Mouse (Mus musculus): ENCODE measurements around the gene Ddx25.

The Ddx25 gene

DNA sequence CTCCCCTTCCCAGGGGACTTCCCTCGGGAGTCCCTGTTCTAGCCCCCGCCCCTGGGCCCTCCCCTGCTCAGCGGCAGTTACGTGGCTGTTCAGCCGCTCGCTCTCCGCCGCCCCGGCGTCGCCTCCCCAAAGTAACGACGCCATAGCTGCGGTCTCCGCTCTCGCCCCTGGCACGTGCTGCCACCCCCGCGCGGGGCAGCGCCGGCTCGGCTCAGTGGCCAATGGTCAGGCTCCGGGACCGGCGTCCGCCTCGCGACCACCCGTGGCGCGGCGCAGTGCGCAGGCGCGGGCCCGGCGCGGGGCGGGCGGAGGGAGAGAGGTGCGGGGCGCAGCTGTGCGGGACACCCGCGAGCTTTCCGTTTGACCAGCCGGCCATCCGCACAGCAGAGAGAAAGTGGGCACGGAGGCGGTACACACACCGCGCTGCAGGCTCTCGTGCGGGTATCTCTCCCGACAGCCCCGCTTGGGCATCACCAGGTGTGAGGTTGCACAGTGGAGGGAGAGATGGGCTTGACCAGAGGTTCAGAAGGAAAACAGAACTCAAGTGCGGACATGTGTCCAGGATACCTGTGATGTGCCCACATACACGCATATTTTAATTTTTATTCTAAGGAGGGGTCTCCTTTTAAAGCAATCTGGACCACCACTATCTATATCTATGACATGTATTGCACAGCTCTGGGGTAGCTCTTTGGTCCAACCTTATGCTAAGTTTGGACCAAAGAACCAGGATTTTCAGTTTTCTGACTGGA, at the start of gene Ddx25, which contains the start of gene Pus3:
TSS of gene Ddx25 (minus strand) at position 272 of the 752 bp plus-strand sequence.
TSS of gene Pus3 (plus strand) at position 339 of the 752 bp plus-strand sequence.
- DNase-seq = peak; percentile 90

DNA sequence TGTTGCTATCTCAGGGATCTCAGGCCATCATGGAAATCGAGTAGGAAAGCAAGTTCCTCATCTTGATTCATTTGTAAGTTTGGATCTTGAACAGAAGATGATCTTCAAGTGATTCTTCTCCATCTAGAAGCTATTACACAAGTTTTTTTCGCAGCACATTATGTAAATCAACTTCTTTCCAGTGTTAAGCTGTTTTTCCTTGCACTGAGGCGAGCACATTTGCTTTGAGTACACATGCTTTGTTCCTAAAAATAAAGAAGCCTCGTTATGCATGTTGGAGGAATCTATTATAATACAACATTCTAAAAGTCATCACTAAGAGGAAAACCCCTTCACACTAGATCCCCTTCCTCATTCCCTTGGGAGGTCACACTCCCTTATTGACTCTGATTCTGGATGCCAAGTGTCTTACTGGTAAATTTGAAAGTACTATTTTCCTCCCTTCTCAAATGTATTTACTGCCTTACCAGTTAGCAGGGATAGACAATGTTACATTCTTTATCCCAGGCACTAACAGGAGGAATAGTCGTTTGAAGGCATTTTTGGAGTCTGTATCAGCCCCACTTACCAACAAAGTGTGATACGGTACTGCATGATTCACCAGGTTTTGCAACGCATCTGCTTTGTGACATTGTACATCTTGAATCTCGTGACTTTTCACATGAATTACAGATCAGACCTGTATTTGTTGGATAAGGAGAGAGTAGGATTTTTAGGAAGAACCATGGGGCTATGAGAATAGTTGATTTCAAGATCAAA, 49.5 kb upstream of the Ddx25 start:
- DNase-seq = no peak

DNA sequence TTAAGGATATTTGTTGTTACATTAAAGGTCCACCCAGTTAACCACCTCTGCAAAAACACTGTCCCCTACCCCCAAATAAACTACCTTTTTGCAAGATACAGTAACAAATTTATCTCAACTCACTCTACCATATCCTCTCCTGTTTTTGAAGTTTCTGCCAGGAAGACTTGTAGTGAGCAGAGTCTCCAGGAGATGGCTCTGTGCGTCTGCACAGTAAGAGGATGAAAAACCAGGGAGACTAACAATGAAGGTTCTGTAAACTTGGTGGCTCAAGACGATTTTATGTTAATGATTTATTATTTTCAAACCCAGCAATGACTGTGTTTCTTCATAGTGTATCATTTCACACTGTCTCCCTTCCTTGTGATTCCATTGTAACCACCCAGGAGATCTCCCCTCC, 34.6 kb upstream of the Ddx25 start:
- DNase-seq = no peak

DNA sequence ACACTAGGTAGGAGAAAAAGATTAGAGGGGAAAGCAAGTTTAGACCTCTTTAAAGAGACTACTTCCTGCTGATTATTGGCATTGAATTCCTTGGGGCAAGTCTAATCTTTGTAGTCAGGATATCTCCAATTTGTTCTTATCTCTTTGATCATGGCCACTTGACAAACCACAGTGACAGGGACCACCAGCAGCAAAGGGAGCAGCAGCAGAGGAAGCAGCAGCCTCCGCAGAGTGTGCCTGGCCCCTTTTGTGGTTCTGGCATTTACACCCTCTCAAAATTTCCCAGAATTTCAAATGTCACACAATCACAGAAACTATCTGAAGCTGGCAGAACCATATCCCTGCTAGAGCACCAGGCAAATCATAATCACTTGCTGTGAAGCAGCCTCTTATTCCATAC, 29.3 kb upstream of the Ddx25 start:
- no peak for DNase-seq

DNA sequence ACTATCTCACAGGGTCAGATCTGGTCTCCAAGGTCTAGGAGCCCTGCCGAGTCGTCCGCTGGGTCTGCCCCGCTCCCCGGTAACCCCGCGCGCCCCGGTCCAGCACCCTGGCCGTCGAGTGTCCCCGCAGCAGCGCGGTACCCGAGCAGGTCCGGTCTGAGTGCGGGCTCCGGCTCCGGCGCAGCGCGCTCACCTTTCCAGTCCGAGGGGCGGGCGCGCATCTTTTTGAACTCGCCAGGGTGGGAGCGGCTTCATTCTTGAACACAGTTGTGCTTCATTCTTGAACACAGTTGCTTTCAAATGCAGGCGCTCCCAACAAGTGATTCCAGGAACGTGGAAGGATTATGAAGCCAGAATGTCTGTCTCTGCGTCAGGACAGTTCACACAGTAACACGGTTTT, 16.1 kb upstream of the Ddx25 start:
- no peak for DNase-seq

DNA sequence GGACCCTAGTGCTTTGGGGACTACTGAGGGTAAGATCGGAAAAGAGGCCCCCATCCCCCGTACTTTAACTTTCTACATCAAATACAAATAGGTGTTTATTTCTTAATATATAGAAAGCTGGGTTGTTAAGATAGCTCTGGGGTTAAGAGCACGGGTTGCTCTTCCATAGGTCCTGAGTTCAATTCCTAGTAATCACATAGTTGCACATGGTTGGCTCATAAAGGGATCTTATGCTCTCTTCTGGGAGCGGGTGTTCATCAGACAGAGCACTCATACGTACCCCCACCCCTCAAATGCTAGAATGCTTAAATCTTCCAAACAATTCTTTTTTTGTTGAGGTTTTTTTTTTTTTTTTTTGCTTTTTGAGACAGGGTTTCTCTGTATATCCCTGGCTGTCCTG, 12.3 kb upstream of the Ddx25 start:
- DNase-seq = no peak

DNA sequence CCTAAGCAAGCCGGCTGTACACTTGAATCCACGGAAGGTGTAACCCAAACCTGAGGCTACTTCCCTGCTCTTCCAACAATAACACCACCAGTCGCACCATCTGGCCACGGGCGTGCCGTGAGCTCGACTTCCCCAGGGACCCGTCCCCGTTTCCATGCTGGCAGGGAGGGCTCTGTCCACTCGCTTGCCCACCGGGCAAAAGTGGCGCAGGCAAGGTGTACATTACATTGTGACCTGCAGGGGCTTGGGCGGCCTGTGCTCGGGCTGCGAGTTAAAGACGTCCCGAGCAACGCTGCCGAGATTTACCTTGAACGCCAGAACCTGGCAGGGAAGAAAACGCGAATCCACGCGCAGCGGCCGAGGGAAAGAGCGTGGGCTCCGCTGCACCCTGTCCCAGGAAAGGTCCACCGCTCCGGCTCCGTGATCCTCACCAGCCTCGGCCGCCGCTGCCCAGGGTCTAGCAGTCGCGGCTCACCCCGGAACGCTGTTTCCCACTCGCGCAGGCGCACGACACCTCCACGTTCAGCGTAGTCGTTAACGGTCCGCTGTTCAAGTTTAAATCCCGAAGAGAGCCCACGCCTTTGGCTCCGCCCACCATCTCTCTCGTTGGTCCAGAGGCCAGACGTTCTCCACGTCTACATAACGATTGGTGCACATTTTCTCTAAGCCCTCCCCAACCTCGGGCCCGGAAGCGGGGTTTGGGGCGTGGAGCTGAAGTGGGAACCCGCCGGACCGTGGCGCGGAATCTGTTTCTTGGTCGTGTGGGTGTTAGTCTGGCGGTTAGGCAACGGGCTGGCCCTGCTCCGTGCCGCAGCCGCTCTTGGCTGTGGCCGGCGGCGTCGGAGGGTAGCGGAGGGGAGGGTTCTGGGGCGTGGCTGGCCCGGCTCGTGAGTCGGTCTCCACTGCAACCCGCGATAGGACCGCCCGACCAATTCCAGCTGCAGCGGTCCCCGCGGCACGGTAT, 11.5 kb upstream of the Ddx25 start, which contains the start of the genes Pate2 and Hyls1:
TSS of gene Pate2 (plus strand) at position 714 of the 964 bp plus-strand sequence.
TSS of gene Hyls1 (minus strand) at position 828 of the 964 bp plus-strand sequence.
- DNase-seq = peak; percentile 95

DNA sequence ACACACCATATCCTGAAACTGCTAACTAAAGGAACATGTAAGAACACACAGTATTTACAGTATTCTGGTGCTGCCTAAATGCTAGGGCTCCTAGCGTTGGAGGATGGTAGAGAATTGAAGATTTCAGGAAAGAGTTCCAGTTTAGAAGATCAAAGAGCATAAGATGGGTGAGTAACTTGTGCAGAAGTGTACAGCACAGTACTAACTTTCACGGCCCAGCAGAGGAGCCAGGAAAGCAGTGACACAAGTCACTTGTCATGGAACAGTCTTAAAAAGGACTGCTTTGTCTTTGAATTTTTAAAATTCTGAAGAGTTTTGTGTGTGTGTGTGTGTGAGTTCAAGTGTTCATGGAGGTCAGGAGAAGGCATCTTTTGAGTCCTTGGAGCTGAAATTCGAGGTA, 9.7 kb upstream of the Ddx25 start:
- DNase-seq = no peak

DNA sequence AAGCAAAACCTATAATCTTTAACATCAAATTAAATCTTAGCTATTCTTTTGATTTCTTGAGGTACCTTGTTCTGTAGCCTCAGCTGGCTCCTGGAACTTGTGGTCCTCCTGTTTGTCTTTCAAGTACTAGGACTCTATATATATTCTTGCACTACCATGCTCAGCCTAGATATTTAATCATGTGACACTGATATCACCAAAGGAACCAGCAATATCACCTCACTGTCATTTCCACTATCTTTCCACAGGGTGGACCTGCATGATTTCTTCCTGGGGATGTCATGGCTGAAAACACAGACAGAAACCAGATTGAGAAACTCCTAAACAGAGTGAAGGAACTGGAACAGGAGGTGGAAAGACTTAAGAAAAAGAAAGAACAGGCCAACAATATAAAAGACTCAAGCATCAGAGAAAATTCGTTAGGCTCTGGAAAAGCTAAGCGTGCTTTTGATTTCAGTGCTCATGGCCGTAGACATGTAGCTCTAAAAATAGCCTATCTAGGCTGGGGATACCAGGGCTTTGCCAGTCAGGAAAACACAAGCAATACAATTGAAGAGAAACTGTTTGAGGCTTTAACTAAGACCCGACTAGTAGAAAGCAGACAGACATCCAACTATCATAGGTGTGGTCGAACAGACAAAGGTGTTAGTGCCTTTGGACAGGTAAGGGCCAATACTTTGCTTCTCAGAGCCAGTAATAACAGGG, 6.4 kb upstream of the Ddx25 start:
- DNase-seq = no peak

DNA sequence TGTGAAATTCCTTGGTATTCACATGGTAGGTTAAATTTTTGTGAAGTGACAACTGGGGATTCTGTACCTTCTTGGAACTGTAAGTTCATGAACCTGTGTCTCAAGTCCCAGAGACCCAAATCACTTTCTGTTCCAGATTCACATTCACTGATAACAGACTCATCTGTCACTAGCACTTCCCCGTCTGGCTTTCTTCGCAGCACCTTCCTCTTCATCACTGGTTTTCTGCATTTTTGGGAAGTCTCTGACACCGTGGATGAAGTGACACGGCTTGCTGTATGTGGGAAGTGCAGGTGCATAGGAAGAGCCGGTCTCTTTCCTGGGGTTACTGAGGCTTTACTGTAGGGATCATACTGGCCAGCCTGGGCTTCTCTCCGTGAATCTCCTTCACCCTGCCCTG, 3.3 kb upstream of the Ddx25 start:
- DNase-seq = no peak

DNA sequence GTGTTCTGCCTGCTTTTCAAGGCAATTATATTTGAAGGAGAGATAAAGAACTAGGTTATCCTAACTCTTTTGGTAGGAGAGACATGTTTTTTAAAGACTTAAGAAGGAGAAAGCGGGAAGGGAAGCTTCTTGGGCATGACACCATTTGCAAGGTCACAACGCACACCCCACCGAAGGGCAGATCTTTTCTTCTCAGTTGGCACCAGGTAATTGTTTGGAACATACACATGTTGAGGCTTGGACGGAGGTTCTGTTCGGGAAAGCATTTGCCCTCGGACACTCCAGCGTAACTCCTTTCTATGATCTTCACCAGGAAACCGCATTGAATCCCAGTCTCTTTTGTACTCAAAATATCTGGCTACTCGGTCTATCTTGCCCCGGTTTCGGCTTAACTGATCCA, 2.7 kb upstream of the Ddx25 start:
- DNase-seq = peak; percentile 32

DNA sequence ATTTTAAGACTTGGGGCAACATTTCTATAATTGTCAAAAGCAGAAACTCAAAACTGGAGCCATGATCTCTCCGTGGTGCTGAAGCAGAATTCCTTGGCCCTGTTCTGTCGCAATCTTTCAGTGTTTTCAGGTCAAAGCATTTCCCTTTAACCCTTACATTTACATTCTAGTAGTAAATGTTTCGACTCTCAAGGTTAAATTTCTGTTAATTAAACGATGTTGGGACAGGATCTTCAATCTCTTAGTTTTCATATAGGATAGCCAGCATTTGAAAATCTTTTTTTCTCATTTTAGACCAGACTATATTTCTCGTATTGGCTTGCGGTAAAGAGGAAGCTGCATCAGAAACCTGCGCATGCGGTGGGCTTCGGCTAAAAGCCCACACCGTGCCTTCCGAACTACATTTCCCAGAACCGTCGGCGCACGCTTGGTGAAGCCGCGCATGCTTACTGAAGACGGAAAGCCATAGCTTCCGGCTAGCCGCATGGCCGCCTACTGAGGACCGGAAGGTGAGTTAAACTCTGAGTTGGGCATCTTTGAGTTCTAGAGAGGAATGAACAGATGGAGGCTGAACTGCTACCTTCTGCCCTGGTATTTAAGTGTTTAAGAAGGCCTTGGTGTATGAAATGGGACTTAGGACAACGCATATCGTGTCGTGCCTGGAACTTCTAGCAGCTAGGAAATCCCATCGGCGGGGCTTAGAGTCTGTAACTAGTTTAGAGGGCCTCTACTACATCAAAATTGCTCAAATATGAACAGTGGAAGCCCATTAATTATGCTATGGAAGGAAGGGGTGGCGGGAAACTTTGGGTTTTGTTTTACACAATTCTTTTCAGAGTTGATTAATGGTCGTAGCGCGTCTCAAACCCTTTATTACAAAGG, 922 bp upstream of the Ddx25 start:
- DNase-seq = peak; percentile 88

DNA sequence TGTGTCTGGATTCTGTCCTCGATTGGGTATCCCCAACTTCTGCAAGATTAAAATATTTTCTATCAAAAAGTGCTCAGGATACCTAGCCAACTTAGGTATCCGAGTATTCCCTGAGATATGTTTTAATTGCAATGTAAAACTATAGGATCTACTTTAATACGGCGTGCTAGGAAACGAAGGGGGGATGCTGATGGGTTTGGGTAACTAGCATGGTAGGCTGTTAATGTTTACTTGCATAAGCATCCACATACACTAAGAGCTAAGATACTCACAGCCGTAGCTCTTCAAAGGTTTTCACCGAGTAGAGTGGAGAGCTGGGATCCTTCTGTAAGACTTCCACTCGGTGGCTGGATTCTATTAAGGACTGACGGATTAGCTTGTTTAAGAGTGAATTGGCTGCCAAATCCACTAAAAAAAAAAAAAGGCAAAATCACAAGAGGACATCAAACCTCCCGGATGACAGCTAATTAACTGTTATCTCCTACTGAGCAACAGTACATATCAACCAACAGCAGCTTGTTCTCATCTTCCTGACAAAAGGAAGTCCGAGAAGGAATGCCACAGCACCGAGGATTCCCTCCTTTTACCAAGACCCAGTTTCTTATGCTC, 1.7 kb downstream of the Ddx25 start:
- no peak for DNase-seq

DNA sequence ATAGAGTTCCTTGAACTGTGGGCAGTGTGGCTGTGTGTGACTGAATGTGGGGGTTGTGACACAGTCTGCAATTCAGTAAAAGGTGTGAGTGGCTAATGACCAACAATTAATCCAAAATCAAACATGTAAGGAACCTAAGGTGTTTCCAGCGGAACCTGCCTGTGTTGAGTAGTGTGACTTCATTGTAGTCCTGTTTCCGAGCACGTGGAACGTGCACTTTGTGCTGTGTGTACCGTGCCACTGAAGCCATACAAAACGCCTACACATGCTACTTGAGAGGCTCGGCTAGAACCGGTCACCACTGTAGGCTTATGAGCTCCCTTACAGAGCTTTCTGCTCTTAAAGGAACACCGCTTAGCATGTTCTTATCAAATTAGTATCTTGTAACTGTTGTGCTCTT, 9.9 kb downstream of the Ddx25 start:
- no peak for DNase-seq

DNA sequence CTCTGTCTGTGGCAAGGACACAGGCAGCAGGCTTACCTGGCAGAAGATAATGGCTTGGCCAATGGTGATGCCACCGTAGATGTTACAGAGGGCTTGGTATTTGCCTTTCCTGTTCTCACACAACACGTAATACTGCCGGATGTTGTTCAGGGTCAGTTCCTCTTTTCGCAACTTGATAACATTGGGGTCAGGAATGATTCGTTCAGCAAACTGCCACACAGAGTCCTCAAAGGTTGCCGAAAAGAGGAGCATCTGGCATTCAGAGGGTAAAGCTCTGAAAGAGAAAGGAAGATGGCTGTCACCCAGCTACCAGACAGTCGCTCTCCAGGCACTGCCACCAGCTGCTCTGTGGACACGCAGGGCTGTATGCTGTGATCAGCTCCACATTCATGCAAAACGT, 11.6 kb downstream of the Ddx25 start:
- no peak for DNase-seq

DNA sequence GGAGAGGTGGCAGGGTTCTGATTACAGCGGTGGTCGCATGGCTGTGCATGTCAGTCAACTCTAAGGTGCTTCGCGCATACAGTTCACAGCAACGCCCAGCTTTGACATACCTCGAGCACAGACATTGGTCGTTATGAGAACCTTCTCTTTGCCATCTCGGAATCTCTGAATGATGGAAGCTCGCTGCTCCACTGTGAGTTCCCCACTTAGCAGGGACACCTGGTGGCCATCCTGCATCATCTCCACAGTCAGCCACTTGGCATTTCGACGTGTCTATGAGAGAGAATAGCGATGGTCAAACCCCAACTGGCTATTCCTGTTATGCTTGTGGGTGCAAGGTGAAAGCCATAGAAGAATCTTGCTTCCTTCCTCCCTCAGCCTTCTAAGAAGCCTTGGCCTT, 12.6 kb downstream of the Ddx25 start:
- DNase-seq = no peak

DNA sequence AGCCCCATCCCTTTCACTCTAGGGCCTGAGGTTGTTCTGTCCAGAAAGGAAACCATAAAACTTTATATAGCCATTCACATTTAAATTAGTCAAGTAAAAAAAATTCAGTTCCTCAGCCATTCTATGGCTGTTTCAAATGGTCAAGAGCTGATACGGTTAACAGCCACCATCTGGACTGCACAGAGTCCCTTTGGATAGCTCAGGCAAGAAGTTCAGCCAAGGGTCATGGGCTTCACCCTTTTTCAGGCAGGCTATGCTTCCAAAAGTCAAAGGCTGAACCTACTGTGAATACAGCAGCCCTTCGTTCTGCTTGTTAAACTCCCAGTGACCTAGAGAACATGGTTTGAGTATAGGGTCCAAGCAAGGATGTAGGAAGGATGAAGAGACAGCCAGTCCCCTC, 13.7 kb downstream of the Ddx25 start:
- DNase-seq = no peak

DNA sequence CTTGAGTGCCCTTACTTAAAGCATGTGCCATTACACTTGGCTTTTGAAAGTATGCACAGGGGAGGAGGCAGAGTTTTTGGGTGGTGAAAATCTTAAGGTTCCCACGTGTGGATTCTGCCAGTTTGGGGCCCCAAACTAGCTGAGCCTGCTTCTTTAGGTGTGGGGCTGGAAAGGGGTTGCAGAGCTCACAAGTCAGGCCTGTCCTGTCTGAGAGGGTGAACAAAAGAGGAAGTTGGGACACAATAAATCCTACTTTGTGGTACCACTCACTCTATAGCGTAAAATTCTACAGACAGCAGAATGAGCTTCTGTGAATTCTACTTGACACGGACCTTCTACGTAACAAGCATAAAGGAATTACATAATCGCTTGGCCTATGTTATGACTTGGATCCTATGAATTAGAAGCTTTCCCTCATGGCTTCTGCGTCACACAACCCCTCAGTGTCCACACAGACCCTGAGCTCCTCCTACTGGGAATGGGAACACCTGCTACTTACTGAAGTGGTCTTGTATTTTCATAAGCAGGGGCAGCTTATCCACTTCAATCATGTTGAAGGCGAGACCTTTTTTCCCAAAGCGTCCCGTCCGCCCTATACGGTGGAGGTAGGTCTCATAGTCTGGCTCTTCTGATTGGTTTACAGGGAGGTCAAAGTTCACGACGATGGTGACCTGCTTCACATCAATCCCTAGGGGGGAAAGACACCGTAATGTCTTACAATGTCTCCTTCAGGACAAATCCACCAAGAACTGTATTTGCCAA, 15.0 kb downstream of the Ddx25 start:
- DNase-seq = no peak

DNA sequence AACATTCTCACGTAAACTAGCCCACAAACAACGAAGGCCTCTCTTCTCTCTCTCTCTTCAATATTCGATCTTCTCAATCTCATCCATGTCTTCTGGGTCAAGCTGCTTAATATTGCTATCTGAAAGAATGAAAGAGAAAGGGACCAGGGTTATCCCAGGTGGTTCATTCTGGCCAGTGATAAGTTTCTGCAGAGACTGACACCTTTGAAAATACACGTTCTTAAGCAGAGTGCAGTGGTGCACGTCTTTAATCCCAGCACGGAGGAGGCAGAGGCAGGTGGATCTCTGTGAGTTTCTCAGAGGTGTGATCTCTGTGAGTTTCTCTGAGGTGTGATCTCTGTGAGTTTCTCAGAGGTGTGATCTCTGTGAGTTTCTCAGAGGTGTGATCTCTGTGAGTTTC, 16.4 kb downstream of the Ddx25 start:
- DNase-seq = no peak

DNA sequence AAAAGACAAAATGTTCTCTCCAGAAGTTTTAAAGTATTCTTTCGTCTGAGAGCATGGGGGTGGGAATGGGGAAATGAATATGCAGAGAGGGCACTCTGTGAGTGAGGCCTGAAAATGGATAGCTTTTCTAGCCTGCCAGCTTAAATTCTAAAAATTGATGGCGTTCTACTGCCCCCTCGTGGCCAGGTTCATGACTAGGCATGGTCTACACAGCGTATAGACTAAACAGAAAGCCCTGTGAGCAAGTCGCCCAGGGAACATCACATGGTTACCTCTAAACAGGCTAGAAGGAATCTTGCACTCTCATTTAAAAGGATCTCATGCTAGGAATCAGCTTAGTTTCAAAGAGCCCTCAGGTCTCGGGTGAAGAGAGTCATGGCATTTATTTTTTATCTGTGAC, 16.8 kb downstream of the Ddx25 start:
- peak; percentile 80 for DNase-seq

Data from cerebellum, adult 9-10 months (tissue).